Mouse (Mus musculus): ENCODE measurements around the gene Mpo.

Mpo gene

DNA sequence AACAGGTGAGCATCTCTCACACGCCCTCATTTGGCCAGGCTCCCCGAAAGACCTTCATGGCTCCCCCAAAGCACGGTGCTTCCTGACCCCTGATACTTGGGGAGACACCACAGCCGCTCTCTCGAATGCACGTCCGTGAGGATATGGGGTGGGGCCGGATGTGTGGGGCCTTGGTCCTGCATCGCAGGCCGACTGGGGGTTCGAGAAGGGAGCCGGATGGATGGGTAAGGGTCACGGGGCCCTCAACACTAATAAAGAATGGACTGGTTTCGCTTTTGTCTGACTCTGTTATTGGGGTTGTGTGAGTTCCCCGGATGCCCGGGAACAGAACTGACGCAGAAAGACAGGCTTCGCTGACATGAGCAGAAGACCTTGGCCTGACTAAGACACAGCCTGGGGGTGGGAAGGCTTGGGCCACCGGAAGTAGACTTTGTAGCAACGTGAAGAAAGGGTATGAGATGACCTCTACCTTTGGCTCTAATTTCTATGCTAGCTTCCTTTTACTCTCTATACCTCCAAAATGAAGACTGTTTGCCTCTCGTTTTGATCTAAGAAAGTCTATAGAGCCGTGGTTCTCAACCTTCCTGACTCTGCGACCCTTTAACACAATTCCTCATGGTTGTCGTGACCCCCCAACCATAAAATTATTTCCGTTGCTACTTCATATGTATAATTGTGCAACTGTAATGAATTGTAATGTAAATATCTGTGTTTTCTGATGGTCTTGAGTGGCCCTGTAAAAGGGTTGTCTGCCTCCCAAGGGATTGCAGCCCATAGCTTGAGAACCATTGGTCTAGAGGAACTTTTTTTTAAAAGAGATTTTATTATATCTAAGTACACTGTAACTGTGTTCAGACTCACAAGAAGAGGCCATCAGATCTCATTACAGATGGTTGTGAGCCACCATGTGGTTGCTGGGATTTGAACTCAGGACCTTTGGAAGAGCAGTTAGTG is 36.1 kb upstream of the Mpo start:
- intact Hi-C loops (cut with DNase I) = no loop called here

DNA sequence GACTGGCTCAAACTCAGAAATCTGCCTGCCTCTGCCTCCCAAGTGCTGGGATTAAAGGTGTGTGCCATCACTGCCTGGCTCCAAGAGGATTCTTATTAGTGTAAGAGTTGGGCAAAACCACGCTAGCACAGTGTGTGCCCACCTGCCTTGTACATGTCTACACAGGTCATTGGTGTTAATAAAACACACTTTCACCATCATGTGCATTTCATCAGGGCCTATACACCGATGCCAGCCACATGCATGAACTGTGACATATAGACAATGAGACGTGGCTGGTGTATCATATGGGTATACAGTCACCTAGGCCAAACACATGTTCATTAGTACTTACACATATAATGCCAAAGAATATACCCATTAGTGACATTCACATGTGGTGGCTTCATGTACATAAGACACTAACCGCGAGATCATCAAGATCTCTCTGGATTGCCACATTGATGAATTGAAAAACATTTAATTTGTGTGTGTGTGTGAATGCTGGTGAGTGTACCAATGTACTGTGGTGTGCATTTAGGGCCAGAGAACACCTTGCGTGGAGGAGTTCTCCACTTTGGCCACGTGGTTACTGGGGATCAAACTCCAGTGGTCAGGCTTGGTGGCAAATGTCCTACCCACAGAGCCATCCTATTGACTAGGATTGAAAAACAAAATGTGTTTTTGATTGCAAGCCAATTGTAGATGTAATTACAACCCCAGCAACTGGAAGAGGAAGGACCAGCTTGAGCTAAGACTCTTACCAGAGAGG is 35.0 kb upstream of the Mpo start:
- intact Hi-C loops (cut with DNase I) = no loop called here

DNA sequence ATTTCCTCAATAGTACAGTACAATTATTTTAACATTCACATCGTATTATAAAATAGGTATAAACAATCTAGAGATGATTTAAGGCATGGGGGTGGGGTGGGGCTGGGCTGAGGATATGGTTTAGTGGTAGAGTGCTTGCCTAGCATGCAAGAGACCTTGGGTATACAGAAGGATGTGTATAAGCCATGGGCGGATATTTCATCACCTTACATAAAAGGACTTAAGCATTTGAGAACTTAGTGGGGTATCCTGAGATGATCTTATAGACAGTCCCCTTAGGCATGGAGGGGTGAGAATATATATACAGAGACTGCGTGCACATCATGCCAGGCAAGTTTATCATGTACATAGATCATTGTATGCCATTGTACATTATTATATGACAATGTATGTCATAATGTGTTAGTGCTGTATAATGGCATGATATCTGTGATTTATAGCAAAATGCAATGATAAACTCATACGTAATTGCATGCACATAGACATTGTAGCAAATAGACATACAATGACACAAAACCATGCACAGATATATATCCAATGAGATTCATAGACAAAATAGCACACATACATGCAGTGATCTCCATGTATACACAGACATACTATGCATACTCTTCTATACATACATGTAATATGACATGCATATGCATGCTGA is 34.3 kb upstream of the Mpo start:
- intact Hi-C loops (cut with DNase I) = no loop called here

DNA sequence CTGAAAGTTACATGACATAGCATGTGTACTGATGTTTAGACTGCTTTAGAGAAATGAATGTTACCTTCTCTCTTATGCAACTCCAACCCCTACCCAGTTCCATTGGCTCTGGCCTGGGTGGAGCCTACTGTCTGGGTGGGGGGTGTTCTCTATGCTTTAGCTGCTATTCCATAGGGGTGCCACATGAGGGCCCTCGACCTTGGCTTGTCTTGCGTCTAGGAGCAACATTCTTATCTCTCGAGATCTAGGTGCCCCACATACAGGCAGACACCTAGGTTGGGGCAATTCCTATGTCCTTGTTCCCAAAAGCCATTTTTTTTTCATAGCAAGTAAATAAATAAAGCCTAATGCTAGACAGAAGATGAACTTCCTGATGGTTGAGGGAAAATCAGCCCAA is 33.8 kb upstream of the Mpo start:
- intact Hi-C loops (cut with DNase I) = no loop called here

DNA sequence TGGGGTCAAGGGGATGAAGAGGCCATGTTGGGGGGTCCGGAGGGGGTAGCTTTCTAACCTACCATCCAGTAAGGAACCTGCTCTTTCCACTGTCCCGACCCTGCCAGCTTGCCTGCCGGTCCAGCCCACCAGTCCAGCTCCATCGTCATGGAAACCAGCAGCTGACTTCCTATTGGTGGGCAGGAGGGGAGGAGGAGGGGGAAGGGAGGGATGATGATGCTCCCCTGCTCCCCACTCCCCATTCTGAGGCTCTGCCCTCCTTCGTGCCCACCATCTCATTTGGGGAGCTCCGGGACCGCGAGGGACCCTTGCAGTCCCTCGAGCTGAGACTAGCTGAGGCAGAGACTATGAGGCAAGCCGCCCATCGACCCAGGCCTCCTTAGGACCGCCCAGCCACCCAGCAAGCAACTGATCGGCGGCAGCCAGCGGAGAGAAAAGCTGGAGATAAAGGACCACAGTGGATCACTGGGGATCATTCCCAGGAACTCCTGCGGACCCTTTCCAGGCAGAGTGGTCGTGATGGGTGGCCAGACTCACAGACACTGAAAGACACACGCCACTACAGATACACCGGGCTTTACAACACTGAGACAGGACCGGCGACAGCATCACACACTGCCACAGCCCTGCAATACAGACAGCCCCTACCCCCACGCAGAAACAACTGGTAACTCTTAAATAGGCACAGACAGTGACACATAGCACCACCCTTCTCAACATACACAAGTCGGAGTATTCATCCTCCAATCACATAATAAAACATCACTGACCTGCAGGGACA is 32.9 kb upstream of the Mpo start, which contains the start of gene Tspoap1:
Gene Tspoap1 (plus strand): TSS at position 241 of the 781 bp plus-strand sequence.
- intact Hi-C loops (cut with DNase I) = no loop called here

DNA sequence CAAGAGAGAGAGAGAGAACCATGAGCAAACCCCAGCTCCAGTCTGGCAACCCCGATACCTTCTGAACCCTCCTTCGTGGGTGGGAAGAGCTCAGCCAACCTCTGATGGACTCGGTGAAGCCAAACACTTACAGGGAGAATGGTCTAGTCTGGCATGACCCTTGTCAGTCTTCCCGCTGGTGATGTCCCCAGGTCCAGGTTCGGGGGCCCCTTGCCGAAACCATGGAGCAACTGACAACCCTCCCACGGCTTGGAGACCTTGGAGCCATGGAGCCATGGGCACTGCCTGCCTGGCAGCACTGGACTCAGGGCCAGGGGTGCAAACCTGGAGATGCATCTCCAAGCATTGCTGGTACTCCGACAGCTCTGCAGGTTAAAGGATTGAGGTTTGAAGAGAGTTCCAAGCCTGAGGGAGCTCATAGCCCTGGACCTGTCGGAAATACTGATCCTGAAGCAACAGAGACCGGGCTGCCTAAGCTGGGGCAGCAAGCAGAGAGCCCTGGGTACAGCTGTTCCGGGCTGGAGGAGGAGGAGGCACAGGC is 32.1 kb upstream of the Mpo start:
- intact Hi-C loops (cut with DNase I) = no loop called here

DNA sequence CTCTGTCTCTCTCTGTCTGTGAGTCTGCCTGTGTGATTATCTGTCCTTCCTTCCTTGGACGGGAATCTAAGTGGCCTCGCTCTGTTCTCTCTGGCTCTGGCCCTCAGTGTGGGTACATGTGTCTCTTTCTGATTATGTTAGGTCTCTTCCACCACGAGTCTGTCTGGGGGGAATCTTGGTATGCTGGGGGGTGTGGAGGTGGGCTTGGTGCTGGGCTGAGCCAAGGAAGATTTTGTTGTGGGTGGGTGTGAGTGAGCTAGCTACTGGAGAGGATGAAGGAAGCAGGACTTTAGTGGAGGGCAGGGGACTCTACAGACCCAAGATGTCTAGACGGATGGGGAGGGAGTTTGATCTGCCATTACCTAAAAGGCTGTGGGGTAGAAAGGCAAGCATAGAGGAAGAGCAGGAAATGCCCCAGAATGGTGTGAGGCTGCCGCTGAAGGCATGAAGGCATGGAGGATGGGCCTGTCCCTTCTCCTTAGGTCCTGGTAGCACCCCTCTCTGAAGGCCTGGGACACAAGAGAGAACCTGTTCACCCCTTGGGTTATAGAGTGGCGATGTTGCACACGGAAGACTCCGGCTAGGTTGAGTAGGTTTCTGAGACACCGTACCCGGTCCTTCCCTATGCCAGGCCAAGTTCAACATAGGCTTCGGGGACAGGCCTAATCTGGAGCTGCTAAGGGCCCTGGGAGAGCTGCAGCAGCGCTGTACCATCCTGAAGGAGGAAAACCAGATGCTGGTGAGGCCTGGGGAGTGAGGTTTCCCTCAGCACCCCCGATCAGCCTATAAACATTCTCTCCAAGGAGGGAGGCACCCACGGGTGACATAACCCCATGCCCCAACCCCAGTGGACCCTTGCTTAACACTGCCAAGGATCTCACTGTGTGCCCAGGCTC is 31.3 kb upstream of the Mpo start:
- intact Hi-C loops (cut with DNase I) = no loop called here

DNA sequence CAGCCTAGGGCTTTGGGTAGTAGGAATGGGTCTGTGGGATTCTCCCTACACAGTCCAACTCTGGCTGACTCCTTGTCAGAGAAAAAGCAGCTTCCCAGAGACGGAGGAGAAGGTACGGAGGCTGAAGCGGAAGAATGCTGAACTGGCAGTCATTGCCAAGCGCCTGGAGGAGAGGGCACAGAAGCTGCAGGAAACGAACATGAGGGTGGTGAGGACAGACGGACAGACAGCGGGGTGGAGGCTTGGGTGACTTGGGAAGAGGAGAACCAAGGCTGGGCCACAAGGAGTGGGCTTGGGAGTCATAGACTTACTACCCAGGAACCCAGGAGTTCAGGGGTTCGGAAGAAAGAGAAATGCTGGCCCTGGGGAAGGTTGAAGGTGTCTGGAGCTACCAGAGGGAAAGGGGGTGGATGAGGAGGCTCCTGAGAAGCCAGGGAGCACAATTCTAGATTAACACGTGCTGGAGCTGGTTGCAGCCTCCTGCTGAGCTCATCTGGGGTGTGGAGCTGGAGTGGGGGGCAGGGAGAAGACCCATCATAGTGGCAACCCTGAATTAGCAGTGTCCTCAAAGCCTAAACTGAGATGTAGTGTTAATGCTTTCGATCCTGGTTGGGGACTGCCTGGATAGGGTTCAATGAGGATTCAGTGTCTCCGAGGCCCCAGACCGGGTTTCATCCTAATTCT is 30.5 kb upstream of the Mpo start:
- intact Hi-C loops (cut with DNase I) = no loop called here

DNA sequence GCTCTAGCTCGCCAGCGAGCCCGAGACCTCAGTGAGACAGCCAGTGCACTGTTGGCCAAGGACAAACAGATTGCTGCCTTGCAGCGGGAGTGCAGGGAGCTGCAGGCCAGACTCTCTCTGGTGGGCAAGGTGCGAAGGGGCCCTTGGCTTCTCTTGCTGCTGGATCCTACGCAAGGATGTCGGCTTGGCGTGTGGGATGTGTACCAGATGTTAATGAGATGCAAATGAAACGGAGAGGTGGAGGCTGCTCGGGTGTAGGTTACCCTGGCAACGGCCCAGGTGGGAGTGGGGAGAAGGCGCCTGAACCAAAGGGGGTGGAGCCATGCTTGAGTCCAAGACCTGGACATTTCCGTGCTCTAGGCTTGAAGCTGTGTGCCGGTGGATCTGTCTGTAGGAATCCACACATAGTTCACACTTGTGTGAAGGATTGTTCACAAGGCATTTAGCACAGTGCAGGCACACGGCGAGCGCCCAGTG is 29.8 kb upstream of the Mpo start:
- intact Hi-C loops (cut with DNase I) = no loop called here

DNA sequence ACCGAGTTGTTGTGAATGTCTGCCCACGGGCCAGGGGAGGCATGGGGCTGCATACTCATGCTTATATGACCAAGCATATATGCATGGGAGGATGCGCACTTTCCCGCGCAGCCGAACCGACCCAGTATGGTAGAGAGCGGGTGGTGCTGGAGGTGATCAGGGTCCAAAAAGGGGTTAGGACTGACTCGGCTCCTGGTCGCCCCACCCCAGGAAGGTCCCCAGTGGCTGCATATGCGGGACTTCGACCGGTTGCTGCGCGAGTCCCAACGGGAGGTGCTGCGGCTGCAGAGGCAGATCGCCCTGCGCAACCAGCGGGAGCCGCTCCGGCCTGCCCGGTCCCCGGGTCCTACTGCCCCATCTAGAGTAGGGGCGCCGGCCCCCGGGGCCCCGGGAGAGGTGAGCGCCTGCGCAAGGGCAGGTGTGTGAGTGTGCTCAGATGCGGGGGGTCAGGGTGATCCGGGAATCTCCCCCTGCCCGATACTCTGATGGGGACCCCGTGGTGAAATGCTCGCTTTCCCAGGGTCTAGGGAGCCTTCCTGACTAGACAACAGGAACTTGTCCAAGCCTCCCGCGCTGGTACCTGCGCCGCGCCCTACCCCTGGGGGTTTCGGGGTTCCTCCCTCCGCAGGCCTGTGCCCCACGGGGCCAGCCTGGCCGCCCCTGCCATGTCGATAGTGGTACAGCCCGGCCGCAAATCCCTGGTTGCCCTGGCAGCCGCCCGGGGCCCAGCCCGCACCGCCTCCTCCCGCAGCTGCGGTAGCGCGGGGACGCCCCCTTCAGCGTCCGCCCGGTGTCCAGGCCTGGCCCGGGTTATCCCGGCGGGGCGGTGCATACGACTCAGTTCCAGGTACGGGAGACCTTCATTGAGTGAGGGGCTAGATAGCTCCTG is 29.1 kb upstream of the Mpo start:
- intact Hi-C loops (cut with DNase I) = no loop called here

DNA sequence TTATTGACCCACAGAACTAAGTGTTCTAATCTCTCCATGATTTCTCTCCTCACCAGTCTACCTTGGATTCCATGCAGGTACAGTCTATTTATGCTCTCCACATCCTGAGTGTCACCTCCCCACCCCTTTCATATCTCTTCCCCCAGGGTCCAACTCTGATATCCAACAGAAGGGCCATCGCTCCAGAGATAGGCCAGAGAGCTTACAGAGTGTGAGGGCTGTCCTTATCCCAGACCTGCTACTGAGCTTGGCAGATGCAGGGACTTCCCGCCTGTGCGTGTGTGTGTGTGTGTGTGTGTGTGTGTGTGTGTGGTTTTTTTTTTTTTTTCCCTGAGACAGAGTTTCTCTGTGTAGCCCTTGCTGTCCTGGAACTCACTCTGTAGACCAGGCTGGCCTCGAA is 24.6 kb upstream of the Mpo start:
- intact Hi-C loops (cut with DNase I) = no loop called here

DNA sequence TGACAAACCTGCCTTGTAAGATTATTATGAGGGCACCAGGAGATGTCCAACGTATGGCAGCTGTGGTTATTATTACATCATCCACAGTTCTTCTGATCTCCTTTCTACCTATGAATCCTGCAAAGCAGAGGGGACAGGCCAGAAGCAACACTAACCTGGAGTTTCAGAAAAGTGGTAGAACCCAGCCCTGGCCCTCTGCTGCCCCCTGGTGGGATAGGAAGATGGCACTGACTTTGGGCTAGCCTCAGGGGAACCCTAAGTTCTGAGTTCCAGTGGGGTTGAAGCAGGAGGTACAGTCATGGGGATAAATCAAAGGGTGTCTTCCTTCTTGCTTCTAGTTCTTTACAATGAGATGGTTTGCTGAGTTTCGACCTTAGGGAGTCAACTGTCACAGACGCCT is 22.4 kb upstream of the Mpo start:
- intact Hi-C loops (cut with DNase I) = loop anchor here (1.0 to 5.0 kb wide), 2 partner anchors 109 to 139 kb away; partner anchors contain the start of gene Rnf43

DNA sequence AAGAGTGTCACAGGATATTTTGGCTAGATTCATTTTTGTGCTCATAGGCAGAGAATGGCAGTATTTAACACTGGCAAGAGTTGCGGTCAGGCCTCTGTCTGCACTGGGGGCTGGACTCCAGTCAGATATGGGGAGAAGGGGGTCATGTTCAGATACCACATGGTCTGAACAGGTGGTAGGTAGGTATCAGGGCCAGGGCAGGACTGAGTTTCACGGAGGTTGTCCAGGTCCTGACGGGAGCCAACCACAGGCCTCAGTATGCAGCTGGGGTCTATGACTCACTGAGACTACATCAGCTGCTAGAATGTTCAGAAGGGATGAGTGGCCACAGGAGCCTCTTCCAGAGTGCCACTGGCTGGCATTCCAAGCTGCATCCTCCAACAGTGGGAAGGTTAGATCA is 21.0 kb upstream of the Mpo start:
- intact Hi-C loops (cut with DNase I) = loop anchor here (5.0 kb wide), 1 partner anchor 140 kb away; no protein-coding TSS in a partner anchor

DNA sequence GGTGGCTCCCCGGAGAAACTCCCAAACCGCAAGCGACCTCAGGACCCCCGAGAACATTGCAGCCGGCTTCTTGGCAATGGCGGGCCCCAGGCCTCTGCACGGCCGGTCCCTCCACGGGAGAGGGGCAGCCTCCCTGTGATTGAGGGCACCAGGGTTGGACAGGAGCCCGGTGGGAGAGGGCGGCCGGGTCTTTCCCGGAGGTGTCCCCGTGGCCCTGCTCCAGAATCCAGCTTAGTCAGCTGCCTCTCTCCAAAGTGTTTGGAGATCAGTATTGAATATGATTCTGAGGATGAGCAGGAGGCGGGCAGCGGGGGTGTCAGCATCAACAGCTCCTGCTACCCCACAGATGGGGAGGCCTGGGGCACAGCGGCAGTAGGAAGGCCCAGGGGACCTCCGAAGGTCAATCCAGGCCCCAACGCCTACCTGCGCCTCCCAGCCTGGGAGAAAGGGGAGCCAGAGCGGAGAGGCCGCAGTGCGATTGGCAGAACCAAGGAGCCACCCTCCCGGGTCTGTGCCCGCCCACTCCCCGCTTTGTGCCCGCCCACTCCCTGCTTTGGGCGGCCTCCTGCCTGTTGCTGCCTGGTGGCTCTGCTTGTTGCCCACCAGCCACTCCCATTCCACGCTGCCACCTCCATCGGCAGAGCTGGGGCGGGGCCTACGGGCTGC is 15.1 kb upstream of the Mpo start:
- intact Hi-C loops (cut with DNase I) = no loop called here

DNA sequence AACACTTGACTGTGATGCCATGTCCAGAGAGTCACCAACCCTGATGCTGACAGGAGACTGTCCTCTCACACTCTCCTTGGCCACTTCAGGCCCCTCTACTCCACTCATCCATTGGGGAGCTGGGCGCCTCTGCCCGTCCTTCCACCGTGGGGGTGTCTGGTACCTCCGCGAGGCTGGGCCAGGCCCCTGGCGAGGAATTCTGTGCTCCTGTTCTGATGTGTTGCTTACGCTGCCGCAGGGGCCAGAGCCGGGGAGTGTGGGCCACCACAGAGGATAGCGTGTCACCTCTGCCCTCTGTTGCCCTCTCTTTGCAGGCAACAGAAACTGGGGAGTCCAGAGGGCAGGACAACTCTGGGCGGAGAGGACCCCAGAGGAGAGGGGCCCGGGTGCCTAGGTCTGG is 14.5 kb upstream of the Mpo start:
- intact Hi-C loops (cut with DNase I) = no loop called here

DNA sequence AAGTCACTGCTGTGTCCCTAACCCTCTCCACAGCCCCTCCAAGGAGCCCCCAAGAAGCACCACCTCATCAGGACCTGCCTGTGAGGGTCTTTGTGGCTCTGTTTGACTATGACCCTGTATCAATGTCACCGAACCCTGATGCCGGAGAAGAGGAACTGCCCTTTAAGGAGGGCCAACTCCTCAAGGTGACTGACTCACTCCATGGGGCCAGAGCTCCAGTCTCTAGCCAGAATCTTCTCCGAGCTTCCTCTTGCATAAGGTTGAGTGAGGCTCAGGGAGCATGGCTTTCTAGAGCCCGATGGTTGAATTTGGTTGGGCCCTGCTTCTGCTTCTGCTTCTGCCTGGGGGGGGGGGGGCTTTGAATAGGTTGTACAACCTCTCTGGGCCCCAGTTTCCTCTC is 14.0 kb upstream of the Mpo start:
- intact Hi-C loops (cut with DNase I) = no loop called here

DNA sequence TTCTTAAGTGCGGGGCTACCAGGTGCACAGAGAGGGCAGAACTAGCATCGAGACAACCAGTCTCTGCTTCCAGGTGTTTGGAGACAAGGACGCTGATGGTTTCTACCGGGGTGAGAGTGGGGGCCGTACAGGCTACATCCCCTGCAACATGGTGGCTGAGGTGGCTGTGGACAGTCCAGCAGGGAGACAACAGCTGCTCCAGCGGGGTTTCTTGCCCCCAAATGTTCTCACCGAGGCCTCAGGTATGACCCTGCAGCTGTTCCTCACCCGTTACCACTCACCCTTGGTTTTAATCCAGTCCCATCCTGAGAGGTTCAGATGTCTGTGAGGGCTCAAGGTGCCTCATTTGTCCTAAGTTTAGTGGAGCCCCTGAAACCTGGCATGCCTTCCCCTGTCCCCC is 13.3 kb upstream of the Mpo start:
- intact Hi-C loops (cut with DNase I) = no loop called here
